Mouse (Mus musculus): Measurements from ENCODE around the gene Hat1. TPM values are rescaled to one million over a fixed set of nuclear protein-coding genes. Genes with fewer than 3 reads are reported as not detected.
A peak's percentile ranks its signal among the peaks of the same experiment; 100 is the strongest.

Gene Hat1
- polyA plus RNA-seq, 1 experiment from 2014 or later, result 147 TPM

GRCm38 (mm10) chr2:71381962-71382361 lies 6.8 kb upstream of the Hat1 start:
- no peak for ATAC-seq (ENCODE audit: insufficient number of reproducible peaks, insufficient read depth, low FRiP score, low TSS enrichment, low read depth)
- no peaks in the 10 kb centered on the region for H3K4me1 ChIP-seq (replicated peaks)
- no peaks in the 10 kb centered on the region for H3K36me3 ChIP-seq
- H3K4me2 ChIP-seq, result no peak overlapping the region
- no peaks in the 10 kb centered on the region for H3K9me3 ChIP-seq
- H3K9ac ChIP-seq (replicated peaks), result no peak overlapping the region
- no peak overlapping the region for H3K27ac ChIP-seq
- WGBS, result 74% methylated on average over 4 of the region's 4 CpGs
- no peaks in the 10 kb centered on the region for H3K27me3 ChIP-seq
- H3K4me3 ChIP-seq (replicated peaks), result no peak overlapping the region

- WGBS, result 34% methylated on average over 11 of the region's 11 CpGs
- Histone ChIP-seq H3K27me3 (no peaks in the 10 kb centered on the region), H3K9ac (replicated peaks) (no peak overlapping the region), H3K27ac (no peak overlapping the region), H3K4me2 (peak overlapping the region; percentile 32), H3K36me3 (no peaks in the 10 kb centered on the region), H3K4me3 (replicated peaks) (0 out of 2 replicates have a peak overlapping the region, but pooled peaks have one; percentile 10), H3K9me3 (no peaks in the 10 kb centered on the region), H3K4me1 (replicated peaks) (no peaks in the 10 kb centered on the region; the same call in 1 of the 2 replicates)
- no peak for ATAC-seq (ENCODE audit: insufficient number of reproducible peaks, insufficient read depth, low FRiP score, low TSS enrichment, low read depth)
These were observed 4.9 kb upstream of the Hat1 start for GRCm38 (mm10) chr2:71383890-71384289.

- Histone ChIP-seq H3K9me3 (no peaks in the 10 kb centered on the region), H3K27me3 (no peaks in the 10 kb centered on the region), H3K27ac (no peak overlapping the region), H3K4me2 (no peak overlapping the region), H3K36me3 (peaks cover 18% of the 10 kb centered on the region), H3K9ac (replicated peaks) (no peak overlapping the region), H3K4me3 (replicated peaks) (no peak overlapping the region), H3K4me1 (replicated peaks) (peaks cover 8% of the 10 kb centered on the region)
- no peak for ATAC-seq (ENCODE audit: insufficient number of reproducible peaks, insufficient read depth, low FRiP score, low TSS enrichment, low read depth)
- WGBS, result 83% methylated on average over 6 of the region's 6 CpGs
These were observed 992 bp upstream of the Hat1 start for GRCm38 (mm10) chr2:71387766-71388165.

- ATAC-seq (ENCODE audit: insufficient number of reproducible peaks, insufficient read depth, low FRiP score, low TSS enrichment, low read depth), result no peak
- H3K9ac ChIP-seq (replicated peaks), result peak overlapping the region; percentile 86
These were observed 1.1 kb downstream of the Hat1 start for GRCm38 (mm10) chr2:71389864-71390263.

DNA sequence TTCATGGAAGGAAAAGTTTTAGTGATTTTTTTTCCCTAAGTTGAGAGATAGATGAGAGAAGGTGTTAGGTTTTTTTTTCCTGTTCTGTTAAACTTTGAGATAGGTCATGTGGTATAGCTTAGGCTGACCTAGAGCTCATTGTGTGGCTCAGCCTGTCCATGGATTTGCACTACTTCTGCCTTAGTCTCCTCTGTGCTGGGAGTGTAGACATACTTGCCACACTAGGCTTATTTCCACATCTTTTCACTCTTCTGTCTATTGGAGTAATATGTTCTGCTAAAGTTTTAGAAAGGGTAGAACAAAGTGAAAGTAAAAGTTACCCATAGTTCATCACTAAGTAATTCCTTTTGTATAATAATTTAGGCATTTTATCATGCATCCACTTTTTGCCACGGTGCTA lies 16.9 kb downstream of the Hat1 start:
- no peak overlapping the region for H3K9ac ChIP-seq (replicated peaks)
- 100% methylated on average over 1 of the region's 1 CpGs for WGBS
- no peak for ATAC-seq (ENCODE audit: insufficient number of reproducible peaks, insufficient read depth, low FRiP score, low TSS enrichment, low read depth)
- H3K4me2 ChIP-seq, result no peak overlapping the region
- no peaks in the 10 kb centered on the region for H3K9me3 ChIP-seq
- H3K36me3 ChIP-seq, result peaks cover 66% of the 10 kb centered on the region
- H3K27ac ChIP-seq, result no peak overlapping the region
- H3K4me3 ChIP-seq (replicated peaks), result no peak overlapping the region
- H3K4me1 ChIP-seq (replicated peaks), result no peaks in the 10 kb centered on the region
- no peaks in the 10 kb centered on the region for H3K27me3 ChIP-seq

More at GRCm38 (mm10) chr2:71389864-71390263, 1.1 kb downstream of the Hat1 start:
- peak overlapping the region; percentile 67 for H3K4me3 ChIP-seq (replicated peaks)
- H3K4me1 ChIP-seq (replicated peaks), result peaks cover 8% of the 10 kb centered on the region
- H3K4me2 ChIP-seq, result peak overlapping the region; percentile 71
- WGBS, result 64% methylated on average over 9 of the region's 9 CpGs
- peaks cover 30% of the 10 kb centered on the region for H3K36me3 ChIP-seq
- H3K9me3 ChIP-seq, result no peaks in the 10 kb centered on the region
- peak overlapping the region; percentile 78; the same call in 1 of the 2 replicates for H3K27ac ChIP-seq
- no peaks in the 10 kb centered on the region for H3K27me3 ChIP-seq

GRCm38 (mm10) chr2:71418760-71419280 lies 30.1 kb downstream of the Hat1 start:
- no peaks in the 10 kb centered on the region for H3K4me1 ChIP-seq (replicated peaks)
- H3K9me3 ChIP-seq, result no peaks in the 10 kb centered on the region
- no peaks in the 10 kb centered on the region for H3K27me3 ChIP-seq
- H3K36me3 ChIP-seq, result peaks cover 50% of the 10 kb centered on the region
- 63% methylated on average over 3 of the region's 3 CpGs for WGBS
- no peak for ATAC-seq (ENCODE audit: insufficient number of reproducible peaks, insufficient read depth, low FRiP score, low TSS enrichment, low read depth)
- H3K4me3 ChIP-seq (replicated peaks), result no peak overlapping the region
- no peak overlapping the region for H3K27ac ChIP-seq
- H3K9ac ChIP-seq (replicated peaks), result no peak overlapping the region
- H3K4me2 ChIP-seq, result no peak overlapping the region

GRCm38 (mm10) chr2:71419408-71419807 lies 30.6 kb downstream of the Hat1 start:
- H3K4me1 ChIP-seq (replicated peaks), result no peaks in the 10 kb centered on the region
- H3K4me3 ChIP-seq (replicated peaks), result no peak overlapping the region
- H3K9ac ChIP-seq (replicated peaks), result no peak overlapping the region
- H3K27ac ChIP-seq, result no peak overlapping the region
- WGBS, result 84% methylated on average over 3 of the region's 3 CpGs
- H3K36me3 ChIP-seq, result peaks cover 49% of the 10 kb centered on the region
- H3K9me3 ChIP-seq, result no peaks in the 10 kb centered on the region
- no peaks in the 10 kb centered on the region for H3K27me3 ChIP-seq
- H3K4me2 ChIP-seq, result no peak overlapping the region
- ATAC-seq (ENCODE audit: insufficient number of reproducible peaks, insufficient read depth, low FRiP score, low TSS enrichment, low read depth), result no peak

GRCm38 (mm10) chr2:71420895-71421425 lies 32.2 kb downstream of the Hat1 start:
- Histone ChIP-seq H3K4me2 (no peak overlapping the region), H3K9ac (replicated peaks) (no peak overlapping the region), H3K9me3 (no peaks in the 10 kb centered on the region), H3K4me1 (replicated peaks) (no peaks in the 10 kb centered on the region), H3K36me3 (peaks cover 50% of the 10 kb centered on the region), H3K27me3 (no peaks in the 10 kb centered on the region), H3K4me3 (replicated peaks) (no peak overlapping the region), H3K27ac (no peak overlapping the region)
- ATAC-seq (ENCODE audit: insufficient number of reproducible peaks, insufficient read depth, low FRiP score, low TSS enrichment, low read depth), result no peak
- 93% methylated on average over 9 of the region's 9 CpGs for WGBS

DNA sequence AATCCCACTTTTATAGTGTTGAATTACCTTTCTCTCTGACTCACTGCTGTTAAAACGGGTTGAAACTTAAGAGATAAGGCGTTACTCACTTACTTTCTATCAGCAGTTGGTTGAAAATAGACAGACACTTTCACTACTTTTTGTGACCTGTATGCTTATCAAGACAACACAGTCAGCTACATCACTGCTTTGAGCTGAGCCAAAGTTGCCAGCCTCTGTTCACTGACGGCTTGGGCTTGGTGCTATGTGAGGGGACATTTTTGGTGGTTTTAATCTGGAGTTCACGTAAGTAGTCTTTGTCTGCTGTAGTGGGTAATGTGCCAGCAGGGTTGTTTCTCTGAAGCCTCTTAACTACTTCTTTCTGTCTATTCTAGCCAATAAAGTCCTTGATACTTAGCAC lies 35.8 kb downstream of the Hat1 start:
- Histone ChIP-seq H3K27ac (no peak overlapping the region), H3K27me3 (no peaks in the 10 kb centered on the region), H3K4me3 (replicated peaks) (no peak overlapping the region), H3K9ac (replicated peaks) (no peak overlapping the region), H3K9me3 (no peaks in the 10 kb centered on the region), H3K4me2 (no peak overlapping the region), H3K36me3 (peaks cover 75% of the 10 kb centered on the region), H3K4me1 (replicated peaks) (no peaks in the 10 kb centered on the region)
- 76% methylated on average over 4 of the region's 4 CpGs for WGBS
- ATAC-seq (ENCODE audit: insufficient number of reproducible peaks, insufficient read depth, low FRiP score, low TSS enrichment, low read depth), result no peak

- ATAC-seq (ENCODE audit: insufficient number of reproducible peaks, insufficient read depth, low FRiP score, low TSS enrichment, low read depth), result no peak
- WGBS, result 85% methylated on average over 4 of the region's 4 CpGs
- H3K4me2 ChIP-seq, result no peak overlapping the region
- H3K27me3 ChIP-seq, result no peaks in the 10 kb centered on the region
- H3K36me3 ChIP-seq, result peaks cover 76% of the 10 kb centered on the region
- H3K9me3 ChIP-seq, result no peaks in the 10 kb centered on the region
- H3K4me3 ChIP-seq (replicated peaks), result no peak overlapping the region
- no peaks in the 10 kb centered on the region for H3K4me1 ChIP-seq (replicated peaks)
- H3K27ac ChIP-seq, result no peak overlapping the region
- no peak overlapping the region for H3K9ac ChIP-seq (replicated peaks)
These were observed 46.7 kb downstream of the Hat1 start for GRCm38 (mm10) chr2:71435440-71435839.

- no peak for ATAC-seq (ENCODE audit: insufficient number of reproducible peaks, insufficient read depth, low FRiP score, low TSS enrichment, low read depth)
These were observed 54.6 kb downstream of the Hat1 start for GRCm38 (mm10) chr2:71443376-71443775.

More at GRCm38 (mm10) chr2:71443376-71443775, 54.6 kb downstream of the Hat1 start:
- Histone ChIP-seq H3K4me3 (replicated peaks) (no peak overlapping the region), H3K9me3 (no peaks in the 10 kb centered on the region), H3K9ac (replicated peaks) (no peak overlapping the region), H3K4me2 (no peak overlapping the region), H3K27me3 (peaks cover 6% of the 10 kb centered on the region; the same call in 1 of the 2 replicates), H3K27ac (no peak overlapping the region), H3K36me3 (peaks cover 31% of the 10 kb centered on the region), H3K4me1 (replicated peaks) (no peaks in the 10 kb centered on the region)
- WGBS, result 25% methylated on average over 2 of the region's 2 CpGs
